Mouse (Mus musculus): Measurements from ENCODE around the gene Itga8. TPM values are rescaled to one million over a fixed set of nuclear protein-coding genes. Genes with fewer than 3 reads are reported as not detected.

Gene Itga8
- polyA plus RNA-seq, 1 experiment: 1.1 TPM

DNA sequence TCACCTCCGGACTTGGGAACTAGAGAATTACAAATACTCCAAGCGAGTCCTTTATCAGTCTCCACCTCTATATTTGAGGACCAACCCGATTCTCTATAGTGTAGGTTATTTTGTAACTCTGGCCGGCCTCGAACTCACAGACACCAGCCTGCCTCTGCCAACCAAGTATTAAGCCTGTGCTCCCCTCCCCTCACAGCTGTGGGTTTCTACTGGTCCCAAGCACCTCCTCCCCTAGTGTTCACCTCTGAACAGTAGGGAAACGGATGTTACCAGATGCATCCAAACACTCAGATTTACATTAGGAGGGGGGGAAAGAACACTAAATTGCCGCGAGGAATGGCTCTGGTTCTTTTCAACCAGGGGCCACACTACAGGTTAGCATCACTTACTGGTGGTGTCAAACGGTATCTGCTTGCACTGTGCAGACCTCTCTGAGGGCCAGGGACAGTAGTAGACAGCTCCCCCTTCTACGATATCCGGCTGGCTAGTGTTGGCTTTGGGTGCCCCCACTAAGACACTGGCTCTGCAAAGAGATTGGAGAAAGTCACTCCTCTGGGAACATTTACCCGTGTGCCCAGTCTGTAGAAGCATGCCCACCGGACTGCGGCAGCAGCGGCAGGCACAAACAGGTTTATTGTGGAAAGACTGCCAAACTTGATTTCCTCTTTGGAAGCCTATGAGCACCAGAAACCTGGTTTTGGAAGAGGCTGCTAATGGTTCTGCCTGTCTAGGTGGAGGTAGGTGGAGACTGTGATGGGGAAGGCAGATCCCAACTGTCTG lies 1.1 kb downstream of the Itga8 start:
- 0 out of 2 replicates have a peak, but pooled peaks cover 2% of the 10 kb centered on the region for H3K27me3 ChIP-seq (ENCODE audit: control insufficient read depth, insufficient read depth, low read length)
- H3K4me1 ChIP-seq (replicated peaks; ENCODE audit: control insufficient read depth, insufficient read depth, low read length): peaks cover 4% of the 10 kb centered on the region; the same call in 1 of the 2 replicates
- TF ChIP-seq POLR2A (IDR thresholded peaks at IDR 0.05; ENCODE audit: control insufficient read depth, extremely low read depth, insufficient read depth, low read length, poor library complexity) (no peak), CTCF (IDR thresholded peaks at IDR 0.05; ENCODE audit: borderline replicate concordance, control insufficient read depth, extremely low read depth, insufficient read depth, low read length, poor library complexity) (no peak)
- H3K27ac ChIP-seq (ENCODE audit: control insufficient read depth, insufficient read depth, low read length): no peak overlapping the region
- H3K4me3 ChIP-seq (ENCODE audit: control insufficient read depth, insufficient read depth, low read length): no peak overlapping the region
- WGBS: 79% methylated on average over 15 of the region's 15 CpGs
- no peaks in the 10 kb centered on the region for H3K36me3 ChIP-seq (ENCODE audit: control insufficient read depth, insufficient read depth, low read length)
- DNase-seq: no peak

DNA sequence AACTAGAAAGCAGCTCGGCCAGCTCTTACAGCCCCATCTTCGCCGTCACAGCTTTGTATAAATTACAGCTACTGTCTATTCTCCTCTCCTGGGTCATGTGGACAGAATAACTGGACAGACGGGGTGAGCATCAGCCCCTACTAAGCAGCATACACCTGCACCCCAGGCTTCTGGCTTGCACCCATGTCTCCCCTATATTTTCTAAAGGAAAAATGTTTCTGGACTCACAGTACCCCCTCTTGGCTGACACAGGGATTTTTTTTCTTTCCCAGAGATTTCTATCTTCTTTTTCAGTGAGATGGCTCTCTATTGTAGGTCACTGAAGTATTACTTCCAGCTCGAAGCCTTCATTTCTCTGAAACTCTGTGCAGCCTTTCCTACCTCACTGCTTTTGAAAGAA lies 4.4 kb downstream of the Itga8 start:
- 89% methylated on average over 5 of the region's 5 CpGs for WGBS
- Histone ChIP-seq H3K27ac (ENCODE audit: control insufficient read depth, insufficient read depth, low read length) (no peak overlapping the region), H3K36me3 (ENCODE audit: control insufficient read depth, insufficient read depth, low read length) (no peaks in the 10 kb centered on the region), H3K4me1 (replicated peaks; ENCODE audit: control insufficient read depth, insufficient read depth, low read length) (peaks cover 4% of the 10 kb centered on the region; the same call in 1 of the 2 replicates), H3K27me3 (ENCODE audit: control insufficient read depth, insufficient read depth, low read length) (0 out of 2 replicates have a peak, but pooled peaks cover 2% of the 10 kb centered on the region), H3K4me3 (ENCODE audit: control insufficient read depth, insufficient read depth, low read length) (no peak overlapping the region)
- DNase-seq: no peak
- TF ChIP-seq POLR2A (IDR thresholded peaks at IDR 0.05; ENCODE audit: control insufficient read depth, extremely low read depth, insufficient read depth, low read length, poor library complexity) (no peak), CTCF (IDR thresholded peaks at IDR 0.05; ENCODE audit: borderline replicate concordance, control insufficient read depth, extremely low read depth, insufficient read depth, low read length, poor library complexity) (no peak)

DNA sequence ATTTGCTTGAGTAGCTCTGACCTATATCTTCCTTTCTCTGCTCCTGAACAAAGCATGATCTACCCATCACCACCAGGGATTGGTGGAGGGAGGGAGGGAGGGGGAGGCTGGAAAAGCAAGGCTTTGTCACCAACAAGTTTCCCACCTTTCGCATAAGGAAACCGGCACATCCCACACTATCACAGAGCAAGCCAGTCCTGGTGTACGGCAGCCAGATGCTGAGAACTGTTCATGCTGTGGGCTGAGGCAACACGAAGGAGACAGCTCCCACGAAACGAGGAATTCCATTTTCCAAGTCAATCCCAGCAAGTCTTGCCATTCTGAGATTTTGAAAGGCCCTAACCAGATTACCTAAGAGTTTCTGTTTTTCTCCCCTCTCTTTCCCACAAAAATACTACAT lies 6.6 kb downstream of the Itga8 start:
- WGBS: 93% methylated on average over 6 of the region's 6 CpGs

DNA sequence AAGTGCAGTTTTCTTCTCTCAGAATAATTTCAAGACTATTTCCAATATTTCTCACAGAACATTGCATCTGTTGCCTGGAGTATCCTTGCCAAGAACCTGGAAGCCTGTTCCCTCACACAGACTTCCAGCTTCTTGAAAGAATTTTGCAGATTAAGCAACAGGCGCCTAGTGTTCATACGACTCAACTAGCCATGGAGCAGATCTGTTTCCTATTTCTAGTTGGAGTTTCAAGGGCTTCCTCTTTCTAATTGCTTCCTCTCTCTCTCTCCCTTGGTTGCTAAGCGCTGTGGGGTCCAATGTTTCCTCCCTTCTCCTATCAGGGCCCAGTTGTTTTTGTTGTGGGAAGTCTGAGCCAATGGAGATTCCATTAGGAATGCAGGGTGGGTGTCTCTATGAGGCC lies 7.7 kb downstream of the Itga8 start:
- Histone ChIP-seq H3K36me3 (ENCODE audit: control insufficient read depth, insufficient read depth, low read length) (no peaks in the 10 kb centered on the region), H3K4me1 (replicated peaks; ENCODE audit: control insufficient read depth, insufficient read depth, low read length) (no peaks in the 10 kb centered on the region), H3K27ac (ENCODE audit: control insufficient read depth, insufficient read depth, low read length) (no peak overlapping the region), H3K4me3 (ENCODE audit: control insufficient read depth, insufficient read depth, low read length) (no peak overlapping the region), H3K27me3 (ENCODE audit: control insufficient read depth, insufficient read depth, low read length) (no peaks in the 10 kb centered on the region)
- WGBS: 13% methylated on average over 3 of the region's 3 CpGs
- no peak for TF ChIP-seq POLR2A (IDR thresholded peaks at IDR 0.05; ENCODE audit: control insufficient read depth, extremely low read depth, insufficient read depth, low read length, poor library complexity)
- TF ChIP-seq CTCF (IDR thresholded peaks at IDR 0.05; ENCODE audit: borderline replicate concordance, control insufficient read depth, extremely low read depth, insufficient read depth, low read length, poor library complexity): no peak
- DNase-seq: no peak

More for the DNA sequence above, 6.6 kb downstream of the Itga8 start:
- Histone ChIP-seq H3K4me1 (replicated peaks; ENCODE audit: control insufficient read depth, insufficient read depth, low read length) (no peaks in the 10 kb centered on the region), H3K4me3 (ENCODE audit: control insufficient read depth, insufficient read depth, low read length) (no peak overlapping the region), H3K27me3 (ENCODE audit: control insufficient read depth, insufficient read depth, low read length) (no peaks in the 10 kb centered on the region), H3K27ac (ENCODE audit: control insufficient read depth, insufficient read depth, low read length) (no peak overlapping the region), H3K36me3 (ENCODE audit: control insufficient read depth, insufficient read depth, low read length) (no peaks in the 10 kb centered on the region)
- no peak for DNase-seq
- TF ChIP-seq CTCF (IDR thresholded peaks at IDR 0.05; ENCODE audit: borderline replicate concordance, control insufficient read depth, extremely low read depth, insufficient read depth, low read length, poor library complexity) (no peak), POLR2A (IDR thresholded peaks at IDR 0.05; ENCODE audit: control insufficient read depth, extremely low read depth, insufficient read depth, low read length, poor library complexity) (no peak)

DNA sequence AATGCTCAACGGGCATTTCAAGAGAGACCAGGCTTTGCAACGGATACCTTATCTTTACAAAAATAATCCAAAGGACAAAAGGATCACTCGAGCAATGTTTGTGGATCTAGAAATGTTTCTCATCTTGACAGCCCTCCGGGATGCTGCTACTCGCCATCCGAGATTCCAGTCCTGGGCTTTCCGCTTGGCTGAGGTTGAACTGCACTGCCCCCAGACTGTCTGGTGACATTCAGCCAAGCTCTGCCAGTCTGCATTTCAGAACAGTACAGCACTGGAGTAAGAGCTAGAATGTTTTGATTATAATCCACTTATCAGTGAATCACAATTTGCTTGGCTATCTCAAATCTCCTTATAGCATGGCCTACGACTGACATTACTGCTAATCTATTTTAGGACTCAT lies 8.3 kb downstream of the Itga8 start:
- Histone ChIP-seq H3K27me3 (ENCODE audit: control insufficient read depth, insufficient read depth, low read length) (no peaks in the 10 kb centered on the region), H3K36me3 (ENCODE audit: control insufficient read depth, insufficient read depth, low read length) (no peaks in the 10 kb centered on the region), H3K27ac (ENCODE audit: control insufficient read depth, insufficient read depth, low read length) (no peak overlapping the region), H3K4me1 (replicated peaks; ENCODE audit: control insufficient read depth, insufficient read depth, low read length) (no peaks in the 10 kb centered on the region), H3K4me3 (ENCODE audit: control insufficient read depth, insufficient read depth, low read length) (no peak overlapping the region)
- DNase-seq: no peak
- 86% methylated on average over 8 of the region's 8 CpGs for WGBS
- TF ChIP-seq CTCF (IDR thresholded peaks at IDR 0.05; ENCODE audit: borderline replicate concordance, control insufficient read depth, extremely low read depth, insufficient read depth, low read length, poor library complexity) (no peak), POLR2A (IDR thresholded peaks at IDR 0.05; ENCODE audit: control insufficient read depth, extremely low read depth, insufficient read depth, low read length, poor library complexity) (no peak)

DNA sequence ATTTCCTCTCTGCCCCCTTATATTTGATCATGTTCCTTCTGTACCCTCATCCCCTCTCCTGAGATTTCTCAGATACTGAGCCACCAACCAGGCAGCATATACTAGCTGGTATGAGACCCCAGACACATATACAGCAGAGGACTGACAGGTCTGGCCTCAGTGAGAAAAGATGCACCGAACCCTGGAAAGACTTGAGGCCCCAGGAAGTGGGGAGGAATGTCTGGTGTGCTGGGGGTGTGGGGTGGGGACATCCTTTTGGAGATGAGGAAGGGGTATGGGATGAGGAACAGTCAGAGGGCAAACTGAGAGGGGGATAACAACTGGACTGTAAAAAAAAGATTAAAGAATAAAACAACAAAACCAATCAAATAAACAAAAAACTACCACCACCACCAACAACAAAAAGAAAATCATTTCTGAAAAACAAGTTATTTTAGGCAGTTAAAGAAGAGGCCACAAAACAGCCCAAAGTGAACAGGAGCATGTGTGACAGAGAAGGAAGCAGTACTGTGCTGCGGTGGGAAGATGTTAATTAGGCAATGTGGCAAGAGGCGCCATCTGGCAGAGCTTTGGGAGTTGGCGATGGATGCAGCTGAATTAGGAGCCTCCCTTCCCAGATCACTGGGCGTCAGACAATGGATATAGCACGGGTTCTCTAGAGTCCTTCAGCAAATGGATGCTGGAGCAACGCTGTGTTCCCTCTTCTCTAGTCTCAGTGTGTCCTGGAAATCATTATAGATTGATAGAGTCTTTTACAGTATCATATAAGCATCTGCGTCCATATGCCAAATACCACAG lies 9.5 kb downstream of the Itga8 start:
- no peaks in the 10 kb centered on the region for H3K36me3 ChIP-seq (ENCODE audit: control insufficient read depth, insufficient read depth, low read length)
- no peak for TF ChIP-seq POLR2A (IDR thresholded peaks at IDR 0.05; ENCODE audit: control insufficient read depth, extremely low read depth, insufficient read depth, low read length, poor library complexity)
- H3K27me3 ChIP-seq (ENCODE audit: control insufficient read depth, insufficient read depth, low read length): no peaks in the 10 kb centered on the region
- H3K4me1 ChIP-seq (replicated peaks; ENCODE audit: control insufficient read depth, insufficient read depth, low read length): no peaks in the 10 kb centered on the region
- H3K27ac ChIP-seq (ENCODE audit: control insufficient read depth, insufficient read depth, low read length): no peak overlapping the region
- H3K4me3 ChIP-seq (ENCODE audit: control insufficient read depth, insufficient read depth, low read length): no peak overlapping the region
- 63% methylated on average over 8 of the region's 8 CpGs for WGBS
- no peak for DNase-seq

All from thymus, adult 2 months (tissue).